Mouse (Mus musculus) right cerebral cortex, postnatal 10 days (tissue): ENCODE data around the gene Rergl.

Experiments used
- DNase-seq, 2 experiments: peaks; one replicate each; pipeline ENCODE4 v3.0.0; 2021; ENCODE audit warnings: low spot score in 2 of 2

Gene Rergl

DNA sequence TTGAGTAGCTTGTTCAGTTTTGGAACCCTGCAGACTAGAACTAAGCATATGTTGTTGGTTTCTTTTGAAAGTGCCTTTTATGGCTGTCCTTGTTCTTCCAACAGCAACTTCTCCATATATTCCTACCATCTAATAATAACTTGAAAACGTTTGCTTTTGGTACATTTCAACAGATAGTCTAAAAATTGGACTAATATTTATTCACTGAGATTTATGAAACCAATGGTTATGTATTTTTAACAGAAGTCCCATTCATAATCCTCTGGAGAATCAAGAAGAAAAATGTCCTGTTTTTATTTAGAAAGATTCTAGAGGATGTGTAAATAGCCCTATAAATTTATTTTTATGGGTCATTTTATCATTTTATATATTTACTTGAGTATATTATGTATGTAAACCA, at the start of gene Rergl:
Rergl (minus strand) TSS at position 101 of the 400 bp plus-strand sequence.
- no peak for DNase-seq

DNA sequence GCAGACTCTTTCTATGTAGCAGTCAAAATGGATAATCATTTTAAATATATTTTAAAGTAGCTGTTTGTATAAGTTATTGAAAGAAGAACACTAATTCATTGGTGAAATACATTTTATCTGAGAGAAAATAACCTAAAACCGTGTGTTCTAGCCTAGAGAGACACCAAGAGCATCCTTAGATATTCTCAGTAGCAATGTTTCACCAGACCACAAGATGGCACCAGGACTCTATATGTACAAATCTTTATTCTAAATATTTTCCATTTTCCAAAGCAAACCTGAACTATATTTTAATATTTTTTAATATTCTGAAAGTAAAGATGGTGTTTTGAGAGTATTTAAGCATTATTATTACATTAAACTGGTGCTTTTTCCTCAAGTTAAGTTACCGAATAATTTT, 36.7 kb upstream of the Rergl start:
- peak in 1 of 2 experiments; percentile 33 for DNase-seq

DNA sequence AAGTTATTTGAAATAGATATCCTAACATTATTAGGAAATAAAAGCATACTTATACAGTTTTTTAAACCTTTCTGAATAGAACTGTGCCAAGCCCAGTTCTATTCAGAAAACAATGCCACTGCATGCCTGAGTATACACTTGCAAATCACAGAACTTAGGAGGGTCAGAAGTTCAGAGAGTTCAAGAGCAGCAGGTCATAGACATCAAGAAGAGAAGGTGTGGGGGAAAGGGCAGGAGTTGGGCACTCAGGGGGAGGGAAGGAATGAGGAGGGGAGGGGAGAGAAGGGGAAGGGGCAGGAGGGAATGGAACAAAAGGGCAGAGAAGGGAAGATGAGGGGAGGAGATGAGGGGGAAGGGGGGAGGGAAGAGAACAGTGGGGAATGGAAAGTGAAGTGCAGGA, 23.6 kb upstream of the Rergl start:
- DNase-seq: no peak

DNA sequence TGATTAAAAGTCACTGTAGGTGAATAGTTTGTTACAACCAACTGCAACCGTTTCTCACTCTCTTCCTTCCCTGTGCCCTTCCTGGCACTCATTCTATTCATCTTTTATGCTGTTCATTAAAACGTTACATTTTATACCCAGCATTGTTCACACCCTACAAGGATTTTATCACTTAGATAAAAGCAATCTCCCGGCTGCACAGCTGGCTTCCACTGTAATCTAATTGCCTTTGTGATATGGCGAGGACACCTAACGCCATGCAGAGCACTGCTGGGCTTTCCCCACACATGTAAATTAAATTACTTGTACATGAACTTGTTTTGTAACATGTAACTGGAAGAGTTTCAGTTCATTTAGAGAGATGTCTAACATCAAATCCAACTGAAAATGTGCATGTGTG, 22.5 kb upstream of the Rergl start:
- DNase-seq: no peak

DNA sequence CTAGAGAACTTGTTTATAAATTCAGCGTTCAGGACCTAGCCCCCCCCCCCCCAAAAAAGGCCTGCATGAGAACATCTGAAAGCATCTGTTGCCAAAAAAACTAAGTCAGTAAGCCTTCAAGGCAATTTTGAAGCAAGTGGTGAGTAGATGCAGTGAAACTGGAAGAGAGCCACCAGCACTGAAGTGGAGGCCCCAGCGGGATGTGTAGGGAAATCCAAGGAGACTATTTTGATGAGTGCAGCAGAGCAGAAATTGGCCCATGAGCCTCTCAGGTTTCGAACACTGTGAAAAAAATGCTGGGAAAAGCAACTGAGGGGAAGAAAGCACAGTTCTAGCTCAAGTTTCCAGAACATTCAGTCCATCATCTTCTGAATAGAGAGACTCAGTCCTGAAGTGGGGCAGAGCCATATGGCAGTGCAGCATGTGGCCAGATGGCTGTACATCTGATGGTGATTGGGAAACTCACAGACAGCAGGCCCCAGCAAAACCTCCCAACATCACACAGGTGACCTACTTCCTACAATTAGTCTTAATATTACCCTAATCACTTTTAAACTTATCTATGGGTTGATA, 13.2 kb upstream of the Rergl start:
- no peak for DNase-seq

DNA sequence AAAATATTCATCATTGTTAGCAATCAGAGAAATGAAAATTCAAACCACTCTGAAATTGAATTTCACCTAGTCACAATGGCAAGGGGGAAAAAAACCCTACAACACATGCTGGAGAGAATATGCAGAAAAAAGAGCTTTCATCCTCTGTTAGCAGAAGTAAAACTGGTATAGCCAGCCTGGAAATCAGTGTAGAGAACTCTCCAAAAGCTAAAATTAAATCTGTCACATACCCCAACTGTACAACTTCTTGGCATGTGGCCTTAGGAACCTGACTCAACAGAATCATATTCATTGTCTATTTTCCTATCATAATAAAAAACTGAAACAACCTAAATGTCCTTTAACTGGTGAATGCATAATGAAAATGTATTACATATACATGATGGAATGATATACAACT, 22.0 kb downstream of the Rergl start:
- no peak for DNase-seq

DNA sequence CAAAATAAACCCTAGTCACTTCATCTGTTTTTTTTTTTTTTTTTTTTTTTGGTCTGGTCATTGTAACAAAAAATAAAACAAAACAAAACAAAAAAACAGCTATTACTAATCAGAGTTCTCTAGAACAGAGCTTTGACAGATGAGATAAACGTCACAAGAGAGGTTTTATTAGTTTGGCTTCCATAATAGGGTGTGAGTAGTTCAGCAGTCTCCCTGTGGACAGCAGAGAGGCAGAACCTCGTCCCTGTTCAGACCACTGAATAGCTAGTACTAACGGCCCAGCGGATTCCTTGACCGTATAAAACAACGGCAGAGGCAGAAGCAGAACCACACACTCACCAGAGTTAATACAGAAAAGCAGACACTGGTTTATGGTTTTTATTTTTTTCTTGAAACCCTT, 36.8 kb downstream of the Rergl start:
- DNase-seq: no peak

DNA sequence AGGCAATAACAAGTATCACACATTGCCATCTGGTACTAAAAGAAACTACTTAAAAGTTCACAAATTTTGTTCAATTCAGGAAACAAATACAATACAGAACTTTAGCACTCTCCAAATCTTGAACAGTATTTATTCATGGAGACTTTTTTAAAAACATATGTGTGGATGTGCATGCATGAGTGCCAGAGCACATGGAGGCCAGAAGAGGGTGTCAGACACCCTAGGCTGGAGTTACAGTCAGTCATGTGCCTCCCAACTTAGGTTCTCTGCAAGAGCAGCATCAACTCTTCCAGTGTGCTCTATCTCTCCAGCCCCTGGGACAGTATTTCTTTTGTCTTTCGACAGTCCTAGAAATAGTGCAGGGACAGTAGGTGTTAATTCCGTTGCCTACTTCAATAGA, 37.5 kb downstream of the Rergl start:
- DNase-seq: no peak

DNA sequence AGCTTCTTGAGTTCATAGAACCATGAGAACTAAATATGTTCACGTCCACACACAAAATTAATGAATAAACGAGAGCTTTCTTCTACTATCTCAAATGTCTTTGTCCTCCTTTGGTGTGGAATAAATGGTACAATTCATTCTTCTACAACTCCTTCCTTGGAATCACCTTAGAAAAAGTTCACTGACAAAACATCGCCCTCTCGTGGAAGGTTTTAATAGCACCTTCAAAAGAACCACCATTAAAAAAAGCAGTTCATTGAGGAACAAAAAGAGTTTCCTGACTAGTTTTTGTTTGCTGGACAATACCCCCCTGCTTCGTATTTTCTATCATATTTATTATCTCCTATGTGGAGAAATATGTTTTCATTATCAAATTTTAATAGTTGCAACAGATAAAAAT, 40.7 kb downstream of the Rergl start:
- DNase-seq: peak in 1 of 2 experiments; percentile 31

DNA sequence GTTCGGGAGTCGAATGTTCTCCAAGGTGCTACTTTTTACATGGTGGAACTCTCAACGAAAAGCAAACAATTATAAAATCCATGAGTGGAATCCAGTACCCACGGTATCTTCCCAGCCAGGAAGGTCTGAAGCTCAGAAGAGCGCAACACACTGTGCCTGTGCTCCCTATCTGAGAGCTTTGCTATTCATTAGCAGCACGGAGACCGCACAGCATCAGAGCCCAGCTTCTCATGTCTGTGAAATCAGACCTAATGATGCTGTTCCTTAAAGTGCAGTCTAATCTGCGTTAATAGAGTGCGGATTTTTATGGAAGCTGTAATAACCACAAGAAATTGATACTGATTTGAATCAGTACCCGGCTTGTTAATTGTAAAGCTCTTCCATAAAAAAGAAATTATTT, 41.3 kb downstream of the Rergl start:
- no peak for DNase-seq

DNA sequence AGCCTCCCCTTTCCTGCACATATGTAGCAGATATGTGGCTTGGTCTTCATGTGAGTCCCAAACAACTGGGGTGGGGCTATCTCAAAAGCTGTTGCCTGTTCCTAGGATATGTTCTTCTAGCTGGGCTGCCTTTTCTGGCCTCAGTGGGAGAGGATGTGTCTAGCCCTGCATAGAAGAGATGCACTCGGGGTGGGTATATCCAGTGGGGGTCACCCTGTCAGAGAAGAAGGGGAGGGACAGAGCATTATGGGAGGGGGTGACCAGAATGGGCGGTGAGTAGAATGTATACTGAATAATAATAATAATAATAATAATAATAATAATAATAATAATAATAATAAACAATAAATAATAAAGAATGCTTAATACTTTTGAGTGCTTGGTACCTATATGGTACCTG, 57.8 kb downstream of the Rergl start:
- no peak for DNase-seq
